Mouse (Mus musculus) midbrain, embryonic 16.5 days (tissue): ENCODE measurements at regions not wholly inside any gene's neighbourhood (a gene's known extent, or its start where the extent isn't known, plus 50 kb on each side); places are given as distances from the start of the nearest gene placed in this dataset.
A peak's percentile ranks its signal among the peaks of the same experiment; 100 is the strongest.

Experiments used
- ATAC-seq: fragments of 200-750 bp; cut with Nextera tagmentation; 2 replicates; pipeline ENCODE4 v1.8.0; 2017; ENCODE audit warnings: moderate TSS enrichment
- H3K27ac ChIP-seq: fragments of 300-500 bp; sonication (generic); 2 replicates; pipeline ENCODE4 v1.5.1; 2014; ENCODE audit warnings: mild to moderate bottlenecking, low read length, mixed read lengths
- H3K27me3 ChIP-seq: fragments of 300-500 bp; sonication (generic); 2 replicates; pipeline ENCODE4 v1.6.1; 2014; ENCODE audit warnings: low read depth, low read length, mixed read lengths; ENCODE audit not compliant: control insufficient read depth, insufficient read depth
- H3K36me3 ChIP-seq: fragments of 300-500 bp; sonication (generic); 2 replicates; pipeline ENCODE4 v1.6.1; 2014; ENCODE audit warnings: mild to moderate bottlenecking, low read length, moderate library complexity, mixed read lengths; ENCODE audit not compliant: control insufficient read depth, insufficient read depth
- H3K4me1 ChIP-seq: fragments of 300-500 bp; sonication (generic); 2 replicates; pipeline ENCODE4 v1.6.1; 2014; ENCODE audit warnings: mild to moderate bottlenecking, low read length, mixed read lengths; ENCODE audit not compliant: control insufficient read depth, insufficient read depth
- H3K4me2 ChIP-seq: fragments of 300-500 bp; sonication (generic); 2 replicates; pipeline ENCODE4 v1.6.1; 2014; ENCODE audit warnings: mild to moderate bottlenecking, low read length, mixed read lengths
- H3K4me3 ChIP-seq: fragments of 300-500 bp; sonication (generic); 2 replicates; pipeline ENCODE4 v1.5.1; 2014; ENCODE audit warnings: low read depth, mild to moderate bottlenecking, low read length, moderate library complexity, mixed read lengths
- H3K9ac ChIP-seq: fragments of 300-500 bp; sonication (generic); 2 replicates; pipeline ENCODE4 v1.6.1; 2014; ENCODE audit warnings: low read depth, low read length, mixed read lengths
- H3K9me3 ChIP-seq: fragments of 300-500 bp; sonication (generic); replicated peaks from 2 replicates; pipeline ENCODE4 v1.6.1; 2014; ENCODE audit warnings: mild to moderate bottlenecking, low read length, mixed read lengths; ENCODE audit not compliant: control insufficient read depth, poor library complexity, severe bottlenecking
- WGBS: fragments of 180-500 bp; shearing (Covaris S2); extraction: QIAGEN DNeasy Blood & Tissue Kit; methylation state at CpG from one replicate; pipeline ENCODE4 v1.1.7; 2014; 5-methylcytosine and 5-hydroxymethylcytosine counted together

DNA sequence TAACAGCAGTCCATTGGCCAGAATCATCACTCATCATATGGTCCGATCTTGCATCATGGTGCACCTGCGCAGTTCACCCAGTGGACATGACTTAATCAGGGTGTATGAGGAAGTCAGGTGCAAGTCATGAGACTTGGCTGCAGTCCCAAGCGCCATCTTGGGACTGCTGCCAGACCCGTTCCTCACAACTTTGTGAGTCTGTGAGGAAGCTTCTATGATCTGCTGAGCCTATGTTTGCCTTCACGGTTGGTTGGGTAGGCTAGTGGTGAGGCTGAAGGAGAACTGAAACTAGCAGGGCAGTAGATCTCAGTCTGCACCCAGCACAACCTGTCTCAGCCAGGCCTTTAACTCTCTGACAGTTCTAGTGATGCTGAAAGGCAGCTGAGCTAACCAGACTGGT is 250.2 kb upstream of the 2610001J05Rik start:
- ATAC-seq, result no peak
- no peaks in the 10 kb centered on the region for H3K4me1 ChIP-seq
- H3K9ac ChIP-seq, result no peak overlapping the region
- no peaks in the 10 kb centered on the region for H3K27me3 ChIP-seq
- H3K9me3 ChIP-seq, result no peaks in the 10 kb centered on the region
- no peak overlapping the region for H3K27ac ChIP-seq
- H3K4me2 ChIP-seq, result no peak overlapping the region
- H3K4me3 ChIP-seq, result no peak overlapping the region
- WGBS, result 90% methylated on average over 5 of the region's 5 CpGs
- no peaks in the 10 kb centered on the region for H3K36me3 ChIP-seq

DNA sequence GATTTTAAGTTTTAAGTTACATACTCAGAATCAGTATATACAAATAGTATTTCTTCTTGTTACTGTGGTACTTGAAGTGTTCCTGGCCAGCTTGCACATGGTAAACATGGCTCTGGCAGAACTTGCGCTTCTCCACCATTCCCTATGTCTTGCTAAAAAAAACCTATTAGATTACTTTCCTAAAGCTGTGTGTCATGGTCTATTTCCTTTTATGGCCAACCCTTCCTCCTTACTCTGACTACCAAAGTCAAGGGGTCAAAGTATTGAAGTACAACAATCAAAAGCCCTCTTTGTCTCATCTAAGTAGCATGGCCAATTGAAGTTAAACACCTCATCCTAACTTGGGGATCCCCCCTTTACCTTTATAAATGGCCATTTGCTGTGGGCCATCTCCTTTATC is 223.6 kb upstream of the 2610001J05Rik start:
- Histone ChIP-seq H3K4me3 (no peak overlapping the region), H3K4me1 (no peaks in the 10 kb centered on the region), H3K9me3 (no peaks in the 10 kb centered on the region), H3K27ac (no peak overlapping the region), H3K9ac (no peak overlapping the region), H3K27me3 (no peaks in the 10 kb centered on the region), H3K4me2 (no peak overlapping the region), H3K36me3 (no peaks in the 10 kb centered on the region)
- ATAC-seq, result no peak
- WGBS, result 78% methylated on average over 1 of the region's 1 CpGs

GRCm38 (mm10) chr6:14081884-14082283 is 210.6 kb upstream of the 2610001J05Rik start:
- Histone ChIP-seq H3K4me3 (no peak overlapping the region), H3K9ac (no peak overlapping the region), H3K27me3 (no peaks in the 10 kb centered on the region), H3K4me1 (no peaks in the 10 kb centered on the region), H3K27ac (no peak overlapping the region), H3K9me3 (no peaks in the 10 kb centered on the region), H3K36me3 (no peaks in the 10 kb centered on the region), H3K4me2 (no peak overlapping the region)
- no peak for ATAC-seq
- WGBS, result 56% methylated on average over 1 of the region's 1 CpGs

GRCm38 (mm10) chr6:14063735-14064134 is 192.4 kb upstream of the 2610001J05Rik start:
- Histone ChIP-seq H3K4me3 (no peak overlapping the region), H3K4me1 (no peaks in the 10 kb centered on the region), H3K9me3 (no peaks in the 10 kb centered on the region), H3K4me2 (no peak overlapping the region), H3K9ac (no peak overlapping the region), H3K27ac (no peak overlapping the region), H3K27me3 (no peaks in the 10 kb centered on the region), H3K36me3 (no peaks in the 10 kb centered on the region)
- 74% methylated on average over 2 of the region's 2 CpGs for WGBS
- ATAC-seq, result no peak

- H3K36me3 ChIP-seq, result no peaks in the 10 kb centered on the region
- H3K27ac ChIP-seq, result no peak overlapping the region
- H3K9ac ChIP-seq, result no peak overlapping the region
- no peaks in the 10 kb centered on the region for H3K9me3 ChIP-seq
- H3K4me1 ChIP-seq, result no peaks in the 10 kb centered on the region
- H3K4me2 ChIP-seq, result no peak overlapping the region
- no peak for ATAC-seq
- no peak overlapping the region for H3K4me3 ChIP-seq
- WGBS, result 93% methylated on average over 5 of the region's 5 CpGs
- H3K27me3 ChIP-seq, result no peaks in the 10 kb centered on the region
These were observed 175.2 kb upstream of the 2610001J05Rik start for GRCm38 (mm10) chr6:14046560-14046959.

DNA sequence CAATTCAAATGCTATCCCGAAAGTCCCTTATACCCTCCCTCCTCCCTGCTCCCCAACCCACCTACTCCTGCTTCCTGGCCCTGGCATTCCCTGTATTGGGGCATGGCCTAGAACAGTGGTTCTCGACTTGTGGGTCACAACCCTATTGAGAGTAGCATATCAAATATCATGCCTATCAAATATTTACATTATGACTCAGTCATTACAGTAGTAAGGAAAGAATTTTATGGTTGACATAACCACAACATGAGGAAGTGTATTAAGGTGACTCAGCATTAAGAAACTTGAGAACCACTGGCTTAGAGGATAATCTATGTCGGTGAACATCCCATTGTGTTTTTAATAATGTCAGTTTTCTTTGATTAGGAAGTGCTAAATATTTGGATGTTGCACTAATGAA is 173.3 kb upstream of the 2610001J05Rik start:
- Histone ChIP-seq H3K27me3 (no peaks in the 10 kb centered on the region), H3K36me3 (no peaks in the 10 kb centered on the region), H3K27ac (no peak overlapping the region), H3K4me3 (no peak overlapping the region), H3K4me2 (no peak overlapping the region), H3K4me1 (no peaks in the 10 kb centered on the region), H3K9ac (no peak overlapping the region), H3K9me3 (no peaks in the 10 kb centered on the region)
- 88% methylated on average over 3 of the region's 3 CpGs for WGBS
- no peak for ATAC-seq

DNA sequence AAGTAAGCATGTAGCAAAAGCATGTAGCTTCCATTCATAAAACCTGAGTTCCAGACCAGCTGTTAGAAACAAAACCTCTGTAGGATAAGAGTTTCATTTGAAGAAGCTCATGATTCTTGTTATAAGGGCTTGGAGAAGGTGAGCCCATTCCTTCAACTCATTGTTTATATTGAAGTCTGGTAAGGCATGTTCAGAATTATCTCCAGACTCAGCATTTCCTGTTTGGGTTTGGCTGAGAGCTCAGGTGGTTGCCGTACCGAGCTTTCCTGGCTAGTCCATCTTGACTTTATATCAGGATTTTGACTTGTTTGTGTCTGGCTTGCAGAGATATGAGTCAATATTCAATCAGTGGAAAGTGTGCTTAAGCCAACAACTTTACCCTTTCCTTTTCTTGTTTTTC is 154.6 kb upstream of the 2610001J05Rik start:
- Histone ChIP-seq H3K27ac (no peak overlapping the region), H3K36me3 (no peaks in the 10 kb centered on the region), H3K4me3 (no peak overlapping the region), H3K4me1 (no peaks in the 10 kb centered on the region), H3K27me3 (no peaks in the 10 kb centered on the region), H3K9me3 (no peaks in the 10 kb centered on the region), H3K9ac (no peak overlapping the region), H3K4me2 (no peak overlapping the region)
- ATAC-seq, result no peak
- WGBS, result 89% methylated on average over 2 of the region's 2 CpGs

DNA sequence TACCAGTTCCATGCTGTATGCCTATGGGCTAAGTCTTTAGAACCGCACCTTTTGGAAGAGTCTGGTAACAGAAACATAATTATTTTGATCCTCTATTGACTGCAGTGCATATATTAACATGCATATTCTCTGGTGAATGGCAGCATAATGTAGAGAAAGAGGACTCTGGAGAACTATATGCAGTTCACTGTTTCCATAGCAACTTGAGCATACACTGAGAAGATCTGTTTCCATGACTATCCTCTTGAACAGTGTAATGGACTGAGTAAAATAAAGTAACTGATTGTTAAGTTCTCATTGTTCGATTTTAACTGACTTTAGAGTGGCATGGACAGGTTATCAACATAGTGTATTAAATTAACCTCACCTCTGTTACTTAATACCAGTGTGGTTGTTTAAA is 147.6 kb upstream of the 2610001J05Rik start:
- no peaks in the 10 kb centered on the region for H3K27me3 ChIP-seq
- no peak overlapping the region for H3K4me3 ChIP-seq
- no peak overlapping the region for H3K9ac ChIP-seq
- peaks cover 6% of the 10 kb centered on the region for H3K4me1 ChIP-seq
- ATAC-seq, result peak; percentile 99
- no peaks in the 10 kb centered on the region for H3K36me3 ChIP-seq
- WGBS, result 41% methylated on average over 2 of the region's 2 CpGs
- H3K27ac ChIP-seq, result no peak overlapping the region
- H3K9me3 ChIP-seq, result no peaks in the 10 kb centered on the region
- H3K4me2 ChIP-seq, result no peak overlapping the region

DNA sequence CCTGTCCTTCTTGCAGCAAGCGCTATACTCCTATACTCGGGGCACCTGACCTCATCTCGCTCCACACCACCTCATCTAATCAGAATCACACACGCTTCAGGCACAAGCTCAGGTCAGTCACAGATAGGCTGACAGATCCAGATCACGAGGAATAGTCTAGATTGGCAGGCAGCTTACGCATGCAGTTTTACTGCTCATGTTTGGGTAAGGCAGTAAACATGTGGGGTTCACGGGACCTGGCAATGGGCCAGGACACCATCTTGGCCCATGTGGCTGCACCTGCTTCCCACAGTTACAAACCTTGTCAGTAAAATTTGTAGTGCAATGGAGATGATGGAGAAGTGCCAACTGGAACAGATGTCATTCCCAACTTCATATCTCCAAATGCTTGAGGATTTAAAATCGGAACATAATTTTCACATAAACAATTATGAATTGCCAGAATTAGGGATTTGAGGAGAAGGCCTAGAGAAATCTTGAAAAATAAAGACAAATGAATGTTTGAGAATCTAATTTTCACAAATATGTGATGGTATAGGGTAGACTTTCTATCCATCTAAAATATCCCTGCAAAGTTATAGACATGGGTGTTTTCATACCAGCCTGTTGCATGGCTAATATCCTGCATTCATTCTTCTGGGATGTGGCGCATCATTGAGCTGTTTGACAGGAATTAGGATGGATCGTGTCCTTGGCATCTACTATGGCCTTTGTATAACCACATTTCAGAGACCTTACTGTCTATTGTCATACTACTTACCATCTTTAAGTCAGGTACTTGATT is 111.5 kb upstream of the 2610001J05Rik start:
- no peaks in the 10 kb centered on the region for H3K36me3 ChIP-seq
- H3K27me3 ChIP-seq, result no peaks in the 10 kb centered on the region
- H3K9ac ChIP-seq, result no peak overlapping the region
- no peak overlapping the region for H3K4me2 ChIP-seq
- no peak for ATAC-seq
- 92% methylated on average over 10 of the region's 10 CpGs for WGBS
- no peak overlapping the region for H3K27ac ChIP-seq
- H3K4me1 ChIP-seq, result no peaks in the 10 kb centered on the region
- H3K4me3 ChIP-seq, result no peak overlapping the region
- H3K9me3 ChIP-seq, result no peaks in the 10 kb centered on the region
